Mouse (Mus musculus): ENCODE measurements at regions not wholly inside any gene's neighbourhood (a gene's known extent, or its start where the extent isn't known, plus 50 kb on each side); places are given as distances from the start of the nearest gene placed in this dataset.

DNA sequence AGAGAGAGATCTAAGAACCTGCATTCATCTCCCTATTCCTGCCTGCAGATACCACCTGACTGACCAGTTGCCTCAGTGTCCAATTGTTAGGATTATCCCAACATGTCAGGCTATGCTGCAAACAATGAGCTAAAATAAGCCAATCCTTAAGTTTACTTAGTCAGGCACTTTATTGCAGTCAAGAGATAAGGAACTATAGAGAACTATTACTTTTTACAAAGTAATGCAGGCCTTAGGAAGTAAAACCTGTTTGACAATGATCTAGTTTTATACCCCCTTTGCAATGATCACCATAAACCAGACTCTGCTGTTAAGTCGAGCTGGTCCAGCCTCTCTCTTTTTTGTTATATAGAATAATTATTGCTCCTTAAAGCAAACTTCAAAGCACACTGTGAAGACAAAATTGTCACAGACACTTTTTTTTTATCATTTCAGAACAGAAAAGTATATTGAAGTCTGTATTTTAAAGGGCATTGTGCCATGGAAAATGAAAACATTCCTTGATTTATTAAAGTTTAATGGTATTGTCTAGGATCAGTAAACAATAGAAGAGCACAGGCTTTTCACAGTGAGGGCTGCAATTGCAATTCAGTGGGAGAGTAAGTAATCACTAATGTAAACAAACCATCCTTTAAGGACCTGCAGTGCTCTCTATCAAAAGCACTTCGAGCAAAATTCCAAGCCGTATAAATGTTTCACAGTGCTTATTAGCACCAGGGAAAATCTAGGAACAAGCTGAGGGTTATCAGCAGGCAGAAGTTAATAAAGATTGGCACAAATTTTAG is 152.7 kb downstream of the Gnat3 start:
- H3K27ac ChIP-seq (ENCODE audit: control insufficient read depth, low read depth, low read length) = no peak overlapping the region
- no peak for DNase-seq (ENCODE audit: low read depth, low spot score)
- H3K9me3 ChIP-seq (replicated peaks; ENCODE audit: insufficient read depth, low read length) = no peaks in the 10 kb centered on the region
- no peaks in the 10 kb centered on the region for H3K79me2 ChIP-seq (ENCODE audit: control insufficient read depth, insufficient read depth, low read length, poor library complexity)
- no peak for TF ChIP-seq MAZ (IDR thresholded peaks at IDR 0.05; ENCODE audit: low read depth, low read length)
- no peak for TF ChIP-seq SIN3A (IDR thresholded peaks at IDR 0.05; ENCODE audit: low read length)
- TF ChIP-seq KAT2A (conservative IDR thresholded peaks at IDR 0.05; ENCODE audit: low read depth, low read length) = no peak
- no peak for TF ChIP-seq ZNF384 (IDR thresholded peaks at IDR 0.05; ENCODE audit: low read depth, low read length)
- no peak for TF ChIP-seq CTCF (IDR thresholded peaks at IDR 0.05 in 2 of 3, conservative IDR thresholded peaks at IDR 0.05 in 1 of 3; ENCODE audit: control insufficient read depth in 1 of 3, insufficient read depth in 1 of 3, low read depth in 2 of 3, low read length in 3 of 3, poor library complexity in 1 of 3, severe bottlenecking in 1 of 3)
- TF ChIP-seq ZKSCAN1 (IDR thresholded peaks at IDR 0.05; ENCODE audit: low read depth, low read length) = no peak
- no peak for TF ChIP-seq NELFE (IDR thresholded peaks at IDR 0.05; ENCODE audit: low read depth, low read length)
- TF ChIP-seq E2F4 (IDR thresholded peaks at IDR 0.05; ENCODE audit: borderline replicate concordance, low read depth, low read length) = no peak
- no peak for TF ChIP-seq HCFC1 (IDR thresholded peaks at IDR 0.05; ENCODE audit: low read depth, low read length)
- TF ChIP-seq ZMIZ1 (IDR thresholded peaks at IDR 0.05; ENCODE audit: low read depth, low read length) = no peak
- TF ChIP-seq GATA1 (IDR thresholded peaks at IDR 0.05; ENCODE audit: low read depth, low read length) = no peak
- TF ChIP-seq MYC (IDR thresholded peaks at IDR 0.05; ENCODE audit: low read depth, low read length) = no peak
- no peak for TF ChIP-seq MAX (IDR thresholded peaks at IDR 0.05; ENCODE audit: low read length)
- TF ChIP-seq GABPA (IDR thresholded peaks at IDR 0.05; ENCODE audit: low read depth, low read length) = no peak
- no peak for TF ChIP-seq BHLHE40 (IDR thresholded peaks at IDR 0.05; ENCODE audit: borderline replicate concordance, low read depth, low read length)
- no peak for TF ChIP-seq POLR2AphosphoS5 (IDR thresholded peaks at IDR 0.05; ENCODE audit: borderline replicate concordance, low read depth, low read length)
- H3K27me3 ChIP-seq (ENCODE audit: control insufficient read depth in 1 of 2, insufficient read depth in 2 of 2, low read length in 2 of 2) = no peaks in the 10 kb centered on the region
- no peaks in the 10 kb centered on the region for H3K4me1 ChIP-seq (ENCODE audit: control insufficient read depth in 1 of 2, insufficient read depth in 2 of 2, low read length in 2 of 2)
- H3K36me3 ChIP-seq (ENCODE audit: control insufficient read depth in 1 of 2, insufficient read depth in 2 of 2, low read length in 2 of 2) = no peaks in the 10 kb centered on the region
- no peak overlapping the region for H3K9ac ChIP-seq (ENCODE audit: control insufficient read depth, low read depth, low read length, poor library complexity, severe bottlenecking)
- no peak overlapping the region for H3K4me3 ChIP-seq (ENCODE audit: control insufficient read depth in 1 of 2, insufficient read depth in 1 of 2, low read depth in 2 of 2, low read length in 2 of 2)

DNA sequence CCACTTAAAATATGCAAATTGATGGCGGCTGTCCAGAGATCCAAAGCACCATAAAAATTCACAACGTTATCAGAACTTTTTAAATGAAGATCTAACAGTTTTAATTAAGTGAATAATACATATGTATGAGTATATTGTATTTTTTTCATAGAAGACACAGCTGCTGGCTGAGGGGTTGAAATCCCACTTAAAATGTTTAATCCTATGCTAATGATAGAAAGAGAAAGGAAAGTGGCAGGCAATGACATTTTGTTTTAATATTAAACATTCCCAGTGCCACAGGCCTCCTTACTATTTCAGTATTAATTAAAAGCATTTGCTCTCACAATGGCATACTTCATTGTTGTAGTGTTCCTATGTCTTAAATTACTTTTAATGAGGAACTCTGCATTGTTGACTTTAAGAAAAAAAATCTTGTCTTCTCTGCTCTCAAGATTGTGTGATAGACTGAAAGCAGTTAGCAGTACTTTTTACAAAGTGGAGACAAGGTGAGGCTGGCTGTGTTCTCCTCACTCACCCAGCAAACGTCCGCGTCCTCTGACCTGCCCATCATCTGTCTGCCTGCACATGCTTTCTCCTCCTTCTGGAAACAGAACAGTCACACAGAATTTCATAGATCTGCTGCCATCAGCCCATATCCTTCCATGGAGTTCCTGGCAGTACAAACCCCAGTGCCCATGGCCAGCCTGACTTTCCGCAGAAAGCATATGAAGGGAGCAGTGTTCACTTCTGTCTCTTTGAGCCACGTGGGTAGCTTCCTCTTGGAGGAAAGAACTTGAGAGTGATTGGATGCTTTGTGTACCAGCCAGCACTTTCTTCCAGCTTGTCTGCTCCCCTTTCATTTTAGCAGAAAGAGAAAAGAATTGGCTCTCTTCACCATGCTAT is 173.7 kb downstream of the Gnat3 start:
- Histone ChIP-seq H3K27ac (ENCODE audit: control insufficient read depth, low read depth, low read length) (no peak overlapping the region), H3K27me3 (ENCODE audit: control insufficient read depth in 1 of 2, insufficient read depth in 2 of 2, low read length in 2 of 2) (no peaks in the 10 kb centered on the region), H3K36me3 (ENCODE audit: control insufficient read depth in 1 of 2, insufficient read depth in 2 of 2, low read length in 2 of 2) (no peaks in the 10 kb centered on the region), H3K4me1 (ENCODE audit: control insufficient read depth in 1 of 2, insufficient read depth in 2 of 2, low read length in 2 of 2) (no peaks in the 10 kb centered on the region), H3K9me3 (replicated peaks; ENCODE audit: insufficient read depth, low read length) (no peaks in the 10 kb centered on the region), H3K4me3 (ENCODE audit: control insufficient read depth in 1 of 2, insufficient read depth in 1 of 2, low read depth in 2 of 2, low read length in 2 of 2) (no peak overlapping the region), H3K9ac (ENCODE audit: control insufficient read depth, low read depth, low read length, poor library complexity, severe bottlenecking) (no peak overlapping the region), H3K79me2 (ENCODE audit: control insufficient read depth, insufficient read depth, low read length, poor library complexity) (no peaks in the 10 kb centered on the region)
- no peak for TF ChIP-seq RAD21 (IDR thresholded peaks at IDR 0.05; ENCODE audit: low read depth, low read length)
- no peak for TF ChIP-seq MYC (IDR thresholded peaks at IDR 0.05; ENCODE audit: low read depth, low read length)
- TF ChIP-seq KAT2A (conservative IDR thresholded peaks at IDR 0.05; ENCODE audit: low read depth, low read length) = no peak
- no peak for TF ChIP-seq TAL1 (IDR thresholded peaks at IDR 0.05; ENCODE audit: low read length)
- no peak for TF ChIP-seq MXI1 (IDR thresholded peaks at IDR 0.05; ENCODE audit: low read depth, low read length)
- no peak for DNase-seq (ENCODE audit: low read depth, low spot score)
